Mouse (Mus musculus) T-cell, adult 2 months (primary cell): ENCODE data around the gene Rpgrip1.
A peak's percentile ranks its signal among the peaks of the same experiment; 100 is the strongest.
"Not testable (repeated sequence)": the region's sequence is repeated elsewhere in the genome, so short reads cannot be mapped to it uniquely, and the experiment has no call there.

ENCODE experiments used
- DNase-seq: peaks from one replicate; pipeline ENCODE4 v3.0.0; 2022; ENCODE audit warnings: low spot score

The Rpgrip1 gene

DNA sequence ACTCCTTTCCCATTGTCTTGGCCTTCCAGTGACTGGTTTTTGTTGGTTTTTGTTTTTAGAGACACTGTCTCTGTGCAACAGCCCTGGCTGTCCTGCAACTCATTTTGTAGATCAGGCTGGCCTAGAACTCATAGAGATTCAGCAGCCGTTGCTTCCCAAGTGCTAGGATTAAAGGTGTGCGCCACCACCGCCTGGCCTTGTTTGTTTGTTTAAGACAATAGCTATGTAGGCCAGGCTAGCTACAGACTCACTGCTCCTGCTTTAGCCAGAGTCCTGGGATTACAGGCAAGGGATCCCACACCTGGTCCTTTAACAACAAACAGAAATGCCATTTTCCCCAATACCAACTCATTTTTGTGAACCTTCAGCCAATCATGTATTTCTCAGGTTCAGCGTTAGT lies at the start of gene Rpgrip1:
Rpgrip1 (plus strand) TSS at position 359 of the 400 bp plus-strand sequence.
- no peak for DNase-seq

- no peak for DNase-seq
Observed at GRCm38 (mm10) chr14:52060800-52061199, 49.7 kb upstream of the Rpgrip1 start.

DNA sequence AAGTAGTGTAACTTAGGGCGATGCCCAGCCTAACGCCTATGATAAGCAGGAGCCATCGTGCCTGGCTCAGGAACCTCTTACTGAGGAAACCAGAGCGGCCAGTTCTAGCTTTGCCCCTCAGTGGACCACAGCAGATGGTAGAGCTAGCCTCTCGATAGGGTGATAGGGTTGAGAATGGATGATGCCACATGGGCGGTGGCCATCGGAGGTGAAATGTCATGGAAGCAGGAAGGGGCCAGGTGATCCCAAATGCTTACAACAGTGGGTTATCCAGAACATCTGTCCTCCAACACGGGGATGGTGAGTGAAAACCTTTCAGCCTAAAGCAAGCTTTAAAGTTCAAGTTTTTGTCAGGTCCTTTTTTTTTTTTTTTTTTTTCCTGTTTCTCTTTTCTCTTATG lies 48.7 kb upstream of the Rpgrip1 start:
- no peak for DNase-seq

DNA sequence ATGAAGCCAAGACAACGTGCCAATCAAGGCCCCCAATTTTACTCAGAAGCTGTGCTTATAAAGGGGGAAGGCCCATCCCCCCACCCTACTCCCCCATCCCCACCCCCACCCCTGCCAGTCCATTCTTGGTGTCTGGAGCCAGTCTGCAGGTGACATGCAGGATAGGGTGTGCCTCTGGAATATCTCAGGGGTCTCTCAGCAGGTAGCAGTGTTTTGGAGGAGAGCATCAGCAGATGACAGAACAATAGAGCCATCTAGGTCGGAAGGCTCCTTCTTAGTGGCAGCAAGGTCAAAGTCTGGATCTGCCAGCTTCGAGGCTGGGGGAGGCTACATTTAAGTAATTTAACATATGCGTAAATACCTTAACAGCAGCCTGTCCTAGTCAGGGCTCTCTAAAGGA lies 44.4 kb upstream of the Rpgrip1 start:
- no peak for DNase-seq

GRCm38 (mm10) chr14:52071599-52072137 lies 38.8 kb upstream of the Rpgrip1 start:
- no peak for DNase-seq

- DNase-seq = no peak
Observed at GRCm38 (mm10) chr14:52083083-52083482, 27.4 kb upstream of the Rpgrip1 start.

DNA sequence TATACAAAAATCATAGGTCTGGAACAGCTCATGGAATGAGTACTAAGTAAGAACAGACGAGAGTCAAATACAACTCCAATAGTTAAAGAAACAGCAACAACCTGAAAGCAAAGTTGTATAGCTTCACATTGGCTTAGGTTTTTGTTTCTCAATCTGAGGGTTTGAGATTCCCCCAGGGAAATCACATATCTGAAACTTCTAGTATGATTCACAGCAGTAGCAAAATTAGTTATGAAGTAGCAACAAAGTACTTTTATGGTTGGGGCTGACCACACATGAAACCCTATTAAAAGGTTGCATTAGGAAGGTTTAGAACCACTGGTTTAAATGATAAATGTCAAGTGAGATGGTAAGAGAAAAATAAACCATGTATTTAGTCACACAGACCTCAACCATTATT lies 16.0 kb upstream of the Rpgrip1 start:
- DNase-seq = no peak

DNA sequence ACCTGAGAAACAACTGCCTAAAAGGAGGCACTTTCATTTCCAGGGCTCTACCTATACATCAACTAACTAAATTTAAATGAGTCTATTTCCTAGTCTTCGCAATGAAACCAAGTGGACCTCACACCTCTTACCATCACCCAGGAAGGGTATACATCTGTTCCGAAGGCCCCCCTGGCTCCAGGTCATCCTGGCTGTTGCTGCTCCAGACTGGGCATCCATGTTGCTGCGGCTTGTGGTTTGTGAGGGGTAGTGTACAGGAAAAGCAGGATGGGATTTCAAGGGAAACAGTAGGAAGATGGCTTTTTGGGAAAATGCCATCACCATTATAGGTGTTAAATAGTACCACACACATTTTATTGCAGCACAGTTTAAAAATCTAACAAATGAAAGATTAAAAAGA lies 13.3 kb upstream of the Rpgrip1 start:
- not testable (repeated sequence) for DNase-seq

DNA sequence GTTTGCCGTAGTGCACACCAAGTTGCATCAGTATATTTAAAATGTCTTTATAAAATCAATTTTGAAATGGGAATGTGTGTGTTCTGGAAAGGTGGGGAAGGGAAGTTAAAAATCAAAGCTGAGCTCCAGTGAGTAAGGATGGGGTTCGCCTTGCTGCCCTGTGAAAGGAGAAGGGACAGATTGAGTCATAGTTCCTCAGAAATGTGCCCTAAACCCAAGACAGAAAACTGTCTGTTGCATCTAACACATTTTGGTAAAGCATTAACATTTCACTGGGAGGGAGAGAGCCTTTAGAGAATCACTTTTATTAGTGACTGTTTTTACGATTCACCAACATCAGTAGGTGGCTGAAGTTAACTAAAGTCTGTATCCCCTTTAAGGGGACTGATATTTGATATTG lies 12.1 kb upstream of the Rpgrip1 start:
- DNase-seq = not testable (repeated sequence)

- no peak for DNase-seq
Observed at GRCm38 (mm10) chr14:52099563-52099962, 10.9 kb upstream of the Rpgrip1 start.

DNA sequence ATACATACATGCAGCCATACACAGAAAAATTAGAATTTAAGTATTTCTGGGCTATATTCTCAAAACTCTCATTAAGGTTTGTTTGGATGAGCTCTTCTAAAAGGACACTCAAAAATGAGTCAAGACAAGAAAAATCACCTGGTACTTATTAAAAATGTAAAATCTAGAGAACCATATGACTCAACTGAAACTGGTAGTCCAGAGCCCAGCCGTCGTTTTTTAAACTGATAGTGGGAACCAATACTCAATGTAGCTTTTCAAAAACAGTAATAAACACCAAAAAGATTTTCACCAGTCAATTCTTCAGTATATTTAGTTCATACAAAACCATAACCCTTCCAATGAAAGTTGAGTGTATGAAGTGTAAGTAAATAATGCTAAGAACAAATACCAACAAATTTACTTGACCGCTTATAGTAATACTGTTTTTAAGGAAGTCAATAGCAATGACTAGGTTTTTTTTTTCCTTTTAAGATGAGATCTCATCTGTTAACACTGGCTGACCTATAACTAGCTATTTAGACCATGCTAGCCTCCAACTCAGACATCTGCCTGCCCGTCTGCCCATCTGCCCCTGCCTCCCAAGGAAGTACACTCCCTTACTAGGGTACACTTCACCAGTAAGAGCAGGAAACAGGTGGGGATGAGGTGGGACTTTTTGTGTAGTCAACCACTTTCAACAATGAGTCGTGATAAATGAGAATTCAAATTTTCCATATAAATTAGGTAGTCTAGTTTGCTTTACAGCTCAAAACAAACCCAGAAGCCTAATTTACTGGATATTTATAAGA lies 10.1 kb upstream of the Rpgrip1 start:
- no peak for DNase-seq

- DNase-seq = peak; percentile 17
Observed at GRCm38 (mm10) chr14:52101285-52102157, 9.0 kb upstream of the Rpgrip1 start.

DNA sequence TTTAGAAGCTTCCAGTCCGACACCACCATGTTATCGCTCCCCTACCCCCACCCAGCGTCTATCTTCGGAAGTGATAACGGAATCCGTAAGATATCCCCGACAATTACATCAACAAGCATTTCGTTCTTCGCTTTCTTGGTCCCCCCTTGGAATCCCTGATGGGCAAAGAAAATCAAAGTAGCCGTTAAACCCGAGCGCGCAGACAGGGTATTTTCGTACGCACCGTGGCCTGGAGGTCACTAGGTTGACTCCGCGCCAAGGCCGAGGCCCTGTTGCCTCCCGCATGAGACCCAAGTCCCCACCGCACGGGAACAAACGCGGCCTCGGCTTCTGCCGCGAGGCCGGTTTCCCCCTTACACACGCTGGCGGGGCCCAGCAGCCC lies 7.0 kb upstream of the Rpgrip1 start:
- no peak for DNase-seq

- DNase-seq = peak; percentile 100
Observed at GRCm38 (mm10) chr14:52103856-52104676, 6.4 kb upstream of the Rpgrip1 start, which contains the start of gene Hnrnpc. Gene Hnrnpc (minus strand): TSS chr14:52104028.

- DNase-seq = no peak
Observed at GRCm38 (mm10) chr14:52104677-52105285, 5.7 kb upstream of the Rpgrip1 start.

DNA sequence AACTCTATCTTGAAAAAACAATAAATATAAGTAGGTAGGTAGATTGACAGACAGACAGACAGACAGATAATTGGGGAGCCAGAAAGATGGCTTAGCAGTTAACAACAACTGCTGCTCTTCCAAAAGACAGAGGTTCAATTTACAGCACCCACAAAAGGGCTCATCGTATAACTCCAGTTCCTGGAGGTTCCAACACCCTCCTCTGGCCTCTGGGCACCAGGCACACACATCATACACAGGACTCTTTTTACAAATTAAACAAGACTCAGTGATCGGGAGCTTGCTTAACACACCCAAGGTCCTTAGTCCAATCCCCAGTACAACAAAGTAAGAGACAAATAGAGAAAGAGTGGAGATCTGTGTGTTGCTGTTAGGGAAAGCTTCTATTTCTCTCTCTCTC lies 5.2 kb upstream of the Rpgrip1 start:
- no peak for DNase-seq

GRCm38 (mm10) chr14:52106741-52107140 lies 3.8 kb upstream of the Rpgrip1 start:
- DNase-seq = no peak

DNA sequence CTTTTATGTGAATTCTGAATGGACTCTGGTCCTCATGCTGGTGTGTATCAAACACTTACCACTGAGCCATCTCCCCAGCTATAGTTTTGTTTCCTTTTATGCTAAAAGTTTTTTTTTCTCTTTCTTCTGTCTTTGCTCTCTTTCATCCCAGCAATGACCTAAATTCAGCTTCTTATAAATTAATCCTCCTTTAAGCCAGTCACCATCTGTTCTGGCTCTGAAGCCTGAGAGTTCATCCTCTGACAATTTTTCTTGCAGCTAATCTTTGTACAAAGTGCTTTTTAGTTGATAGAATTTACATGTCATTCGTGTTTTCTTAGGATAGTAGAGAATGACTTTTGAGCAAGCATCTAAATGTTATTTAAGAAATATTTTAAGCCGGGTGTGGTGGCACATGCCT lies 2.5 kb upstream of the Rpgrip1 start:
- DNase-seq = no peak

GRCm38 (mm10) chr14:52114101-52114500 lies 3.6 kb downstream of the Rpgrip1 start:
- DNase-seq = no peak

DNA sequence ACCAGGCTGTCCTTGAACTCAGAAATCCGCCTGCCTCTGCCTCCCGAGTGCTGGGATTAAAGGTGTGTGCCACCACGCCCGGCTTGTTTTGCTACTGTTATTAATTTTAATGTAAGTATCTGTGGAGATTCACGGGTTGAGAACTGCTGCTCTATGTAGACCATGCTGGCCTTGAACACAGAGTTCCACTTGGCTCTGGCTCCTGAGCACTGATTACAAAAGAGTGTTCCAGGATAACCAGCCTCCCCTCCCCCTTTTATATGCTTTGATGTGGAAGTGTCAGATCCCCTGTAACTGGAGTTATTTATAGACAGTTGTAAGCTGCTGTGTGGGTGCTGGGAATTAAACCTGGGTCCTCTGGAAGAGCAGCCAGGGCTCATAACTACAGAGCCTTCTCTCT lies 6.7 kb downstream of the Rpgrip1 start:
- DNase-seq = no peak

- no peak for DNase-seq
Observed at GRCm38 (mm10) chr14:52118456-52118822, 7.9 kb downstream of the Rpgrip1 start.
